Mouse (Mus musculus): ENCODE measurements around the gene Clk2. TPM values are rescaled to one million over a fixed set of nuclear protein-coding genes. Genes with fewer than 3 reads are reported as not detected.

Gene Clk2
- polyA plus RNA-seq, 1 experiment = 79.4 TPM

DNA sequence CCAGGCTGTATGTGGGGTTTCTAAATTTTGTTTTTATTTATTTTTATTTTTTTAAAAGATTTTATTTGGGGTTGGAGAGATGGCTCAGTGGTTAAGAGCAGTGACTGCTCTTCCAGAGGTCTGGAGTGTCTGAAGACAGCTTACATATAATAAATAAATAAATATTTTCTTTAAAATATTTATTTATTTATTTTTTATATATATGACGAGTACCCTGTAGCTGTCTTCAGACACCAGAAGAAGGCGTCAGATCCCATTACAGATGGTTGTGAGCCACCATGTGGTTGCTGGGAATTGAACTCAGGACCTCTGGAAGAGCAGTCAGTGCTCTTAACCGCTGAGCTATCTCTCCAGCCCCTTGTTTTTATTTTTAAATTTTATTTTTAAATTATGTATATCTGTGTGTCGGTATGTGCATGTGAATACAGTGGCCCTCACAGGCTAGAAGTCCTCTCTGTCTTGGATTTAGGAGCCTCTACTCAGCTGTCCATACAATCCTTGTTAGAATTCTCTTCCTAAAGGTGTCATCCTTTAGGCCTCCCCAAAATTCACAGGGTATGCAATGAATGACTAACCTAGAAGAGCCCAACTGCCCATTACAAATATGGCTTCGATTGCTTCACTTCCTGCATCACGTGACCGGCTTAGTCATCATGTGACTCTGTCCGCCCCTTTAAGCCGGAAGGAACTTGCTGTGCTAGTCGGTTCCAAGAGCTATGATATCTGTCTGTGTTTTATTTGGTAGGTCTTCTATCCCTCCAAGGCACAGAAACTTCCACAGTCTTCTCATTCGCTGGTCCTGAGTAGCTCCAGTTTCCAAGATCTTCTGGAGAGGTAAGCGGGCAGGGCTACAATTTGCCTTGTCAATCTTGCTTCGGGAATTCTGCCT, 37.9 kb downstream of the Clk2 start, which contains the start of gene Gba:
Gene Gba, plus strand, starts transcription at position 676 of the 889 bp plus-strand sequence.
- Histone ChIP-seq H3K4me3 (ENCODE audit: low read depth, low read length) (peak within 1 kb of the TSS; percentile 92), H3K36me3 (ENCODE audit: control insufficient read depth, insufficient read depth, low read length, poor library complexity, severe bottlenecking) (peaks cover 10% of the 10 kb centered on the region), H3K9ac (ENCODE audit: low read depth, poor library complexity, severe bottlenecking) (peak within 1 kb of the TSS; percentile 59), H3K27ac (ENCODE audit: insufficient read depth, low read length) (no peak within 1 kb of the TSS), H3K4me1 (ENCODE audit: control insufficient read depth, insufficient read depth, low read length) (no peaks in the 10 kb centered on the region), H3K27me3 (ENCODE audit: control insufficient read depth, insufficient read depth, low read length, poor library complexity, severe bottlenecking) (no peaks in the 10 kb centered on the region; the same call in 1 of the 2 replicates), H3K9me3 (replicated peaks; ENCODE audit: control insufficient read depth, insufficient read depth, low read length, poor library complexity, severe bottlenecking) (no peaks in the 10 kb centered on the region)
- TF ChIP-seq CTCF (IDR thresholded peaks at IDR 0.05; ENCODE audit: low read depth, low read length) = no peak
- no peak for TF ChIP-seq EP300 (IDR thresholded peaks at IDR 0.05; ENCODE audit: insufficient read depth, low read depth, low read length)
- no peak for TF ChIP-seq POLR2A (IDR thresholded peaks at IDR 0.05; ENCODE audit: insufficient read depth, low read length)

DNA sequence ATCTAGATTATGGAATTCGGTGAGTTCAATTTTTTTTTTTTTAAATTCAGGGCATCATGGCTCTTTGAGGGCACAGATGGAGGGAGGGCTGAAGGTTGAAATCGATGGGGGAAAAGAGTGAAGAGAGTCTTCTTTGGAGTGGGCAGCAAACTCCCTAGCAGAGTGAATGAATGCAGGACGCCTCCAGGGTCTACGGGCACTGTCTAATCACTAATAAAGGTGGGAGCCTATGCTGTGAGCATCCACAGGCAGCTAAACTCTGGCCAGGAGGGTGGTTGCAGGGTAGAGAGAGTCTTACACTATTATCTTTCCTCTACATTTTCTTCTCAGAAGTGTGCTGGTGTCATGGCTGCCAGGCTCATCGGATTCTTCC, 38.5 kb downstream of the Clk2 start:
- H3K9ac ChIP-seq (ENCODE audit: low read depth, poor library complexity, severe bottlenecking) = peak overlapping the region; percentile 59
- no peak for TF ChIP-seq CTCF (IDR thresholded peaks at IDR 0.05; ENCODE audit: low read depth, low read length)
- TF ChIP-seq POLR2A (IDR thresholded peaks at IDR 0.05; ENCODE audit: insufficient read depth, low read length) = no peak
- TF ChIP-seq EP300 (IDR thresholded peaks at IDR 0.05; ENCODE audit: insufficient read depth, low read depth, low read length) = no peak
- H3K9me3 ChIP-seq (replicated peaks; ENCODE audit: control insufficient read depth, insufficient read depth, low read length, poor library complexity, severe bottlenecking) = no peaks in the 10 kb centered on the region
- H3K27me3 ChIP-seq (ENCODE audit: control insufficient read depth, insufficient read depth, low read length, poor library complexity, severe bottlenecking) = no peaks in the 10 kb centered on the region; the same call in 1 of the 2 replicates
- peaks cover 10% of the 10 kb centered on the region for H3K36me3 ChIP-seq (ENCODE audit: control insufficient read depth, insufficient read depth, low read length, poor library complexity, severe bottlenecking)
- H3K4me1 ChIP-seq (ENCODE audit: control insufficient read depth, insufficient read depth, low read length) = no peaks in the 10 kb centered on the region
- peak overlapping the region; percentile 92 for H3K4me3 ChIP-seq (ENCODE audit: low read depth, low read length)
- H3K27ac ChIP-seq (ENCODE audit: insufficient read depth, low read length) = no peak overlapping the region

DNA sequence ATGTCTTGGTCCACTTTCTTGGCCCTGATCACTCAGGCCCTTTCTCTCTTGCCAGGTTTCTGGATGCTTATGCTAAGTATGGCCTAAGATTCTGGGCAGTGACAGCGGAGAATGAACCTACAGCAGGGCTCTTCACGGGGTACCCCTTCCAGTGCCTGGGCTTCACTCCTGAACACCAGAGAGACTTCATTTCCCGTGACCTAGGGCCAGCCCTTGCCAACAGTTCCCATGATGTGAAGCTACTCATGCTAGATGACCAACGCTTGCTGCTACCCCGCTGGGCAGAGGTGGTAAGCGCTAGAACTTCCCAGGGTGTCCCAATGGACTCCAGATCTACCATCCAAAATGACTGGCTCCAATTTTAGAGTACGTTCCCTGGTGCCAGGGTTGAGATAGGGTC, 41.5 kb downstream of the Clk2 start:
- no peaks in the 10 kb centered on the region for H3K9me3 ChIP-seq (replicated peaks; ENCODE audit: control insufficient read depth, insufficient read depth, low read length, poor library complexity, severe bottlenecking)
- H3K4me1 ChIP-seq (ENCODE audit: control insufficient read depth, insufficient read depth, low read length) = no peaks in the 10 kb centered on the region
- peaks cover 18% of the 10 kb centered on the region for H3K36me3 ChIP-seq (ENCODE audit: control insufficient read depth, insufficient read depth, low read length, poor library complexity, severe bottlenecking)
- no peak overlapping the region for H3K9ac ChIP-seq (ENCODE audit: low read depth, poor library complexity, severe bottlenecking)
- H3K27me3 ChIP-seq (ENCODE audit: control insufficient read depth, insufficient read depth, low read length, poor library complexity, severe bottlenecking) = no peaks in the 10 kb centered on the region
- H3K27ac ChIP-seq (ENCODE audit: insufficient read depth, low read length) = no peak overlapping the region
- no peak overlapping the region for H3K4me3 ChIP-seq (ENCODE audit: low read depth, low read length)
- TF ChIP-seq EP300 (IDR thresholded peaks at IDR 0.05; ENCODE audit: insufficient read depth, low read depth, low read length) (no peak), POLR2A (IDR thresholded peaks at IDR 0.05; ENCODE audit: insufficient read depth, low read length) (no peak), CTCF (IDR thresholded peaks at IDR 0.05; ENCODE audit: low read depth, low read length) (no peak)

DNA sequence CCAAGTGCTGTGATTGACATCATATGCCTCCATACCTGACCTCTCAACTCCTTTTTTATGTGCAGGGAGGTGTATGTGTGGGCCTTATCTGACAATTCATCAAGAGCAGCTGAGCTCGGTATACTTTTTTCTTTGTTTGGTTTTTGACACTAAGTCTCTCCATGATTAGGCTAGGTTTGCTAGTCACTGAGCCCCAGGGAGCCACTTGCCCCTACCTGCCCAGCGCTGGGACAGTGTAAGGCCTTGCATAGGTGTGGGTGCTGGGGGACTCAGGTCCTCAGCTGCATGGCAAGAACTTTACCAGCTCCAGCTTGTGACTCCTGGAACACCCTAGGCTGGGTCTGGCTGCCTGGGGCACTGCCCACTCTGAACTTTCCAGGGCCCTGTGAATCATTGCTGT, 42.1 kb downstream of the Clk2 start:
- Histone ChIP-seq H3K9ac (ENCODE audit: low read depth, poor library complexity, severe bottlenecking) (no peak overlapping the region), H3K27me3 (ENCODE audit: control insufficient read depth, insufficient read depth, low read length, poor library complexity, severe bottlenecking) (no peaks in the 10 kb centered on the region), H3K36me3 (ENCODE audit: control insufficient read depth, insufficient read depth, low read length, poor library complexity, severe bottlenecking) (peaks cover 18% of the 10 kb centered on the region), H3K9me3 (replicated peaks; ENCODE audit: control insufficient read depth, insufficient read depth, low read length, poor library complexity, severe bottlenecking) (no peaks in the 10 kb centered on the region), H3K27ac (ENCODE audit: insufficient read depth, low read length) (no peak overlapping the region), H3K4me1 (ENCODE audit: control insufficient read depth, insufficient read depth, low read length) (no peaks in the 10 kb centered on the region), H3K4me3 (ENCODE audit: low read depth, low read length) (no peak overlapping the region)
- TF ChIP-seq EP300 (IDR thresholded peaks at IDR 0.05; ENCODE audit: insufficient read depth, low read depth, low read length) (no peak), CTCF (IDR thresholded peaks at IDR 0.05; ENCODE audit: low read depth, low read length) (no peak), POLR2A (IDR thresholded peaks at IDR 0.05; ENCODE audit: insufficient read depth, low read length) (no peak)

DNA sequence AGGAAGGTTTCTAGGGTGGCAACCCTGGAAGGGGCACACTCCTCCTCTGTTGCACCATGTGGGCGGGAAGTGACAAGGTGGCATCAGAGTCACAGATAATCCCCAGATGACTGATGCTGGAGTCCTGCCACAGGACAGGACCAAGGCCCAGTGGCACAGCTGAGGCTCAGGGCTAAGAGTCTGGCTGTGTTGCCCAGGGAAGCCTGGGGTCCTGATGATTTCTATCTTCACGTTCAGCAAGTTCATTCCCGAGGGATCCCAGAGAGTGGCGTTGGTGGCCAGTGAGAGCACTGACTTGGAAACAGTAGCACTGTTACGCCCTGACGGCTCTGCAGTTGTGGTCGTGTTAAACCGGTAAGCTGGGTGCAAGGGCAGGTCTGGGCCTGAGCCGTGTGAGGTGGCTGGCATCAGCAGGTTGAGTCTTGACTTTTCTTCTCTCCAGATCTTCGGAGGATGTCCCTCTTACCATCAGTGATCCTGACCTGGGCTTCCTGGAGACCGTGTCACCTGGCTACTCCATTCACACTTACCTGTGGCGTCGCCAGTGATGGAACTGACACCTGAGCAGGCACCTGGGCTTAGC, 43.6 kb downstream of the Clk2 start:
- no peaks in the 10 kb centered on the region for H3K27me3 ChIP-seq (ENCODE audit: control insufficient read depth, insufficient read depth, low read length, poor library complexity, severe bottlenecking)
- H3K9me3 ChIP-seq (replicated peaks; ENCODE audit: control insufficient read depth, insufficient read depth, low read length, poor library complexity, severe bottlenecking) = no peaks in the 10 kb centered on the region
- no peak overlapping the region for H3K27ac ChIP-seq (ENCODE audit: insufficient read depth, low read length)
- H3K9ac ChIP-seq (ENCODE audit: low read depth, poor library complexity, severe bottlenecking) = no peak overlapping the region
- H3K36me3 ChIP-seq (ENCODE audit: control insufficient read depth, insufficient read depth, low read length, poor library complexity, severe bottlenecking) = peaks cover 18% of the 10 kb centered on the region
- no peak overlapping the region for H3K4me3 ChIP-seq (ENCODE audit: low read depth, low read length)
- TF ChIP-seq POLR2A (IDR thresholded peaks at IDR 0.05; ENCODE audit: insufficient read depth, low read length) (no peak), EP300 (IDR thresholded peaks at IDR 0.05; ENCODE audit: insufficient read depth, low read depth, low read length) (no peak), CTCF (IDR thresholded peaks at IDR 0.05; ENCODE audit: low read depth, low read length) (no peak)
- H3K4me1 ChIP-seq (ENCODE audit: control insufficient read depth, insufficient read depth, low read length) = no peaks in the 10 kb centered on the region

DNA sequence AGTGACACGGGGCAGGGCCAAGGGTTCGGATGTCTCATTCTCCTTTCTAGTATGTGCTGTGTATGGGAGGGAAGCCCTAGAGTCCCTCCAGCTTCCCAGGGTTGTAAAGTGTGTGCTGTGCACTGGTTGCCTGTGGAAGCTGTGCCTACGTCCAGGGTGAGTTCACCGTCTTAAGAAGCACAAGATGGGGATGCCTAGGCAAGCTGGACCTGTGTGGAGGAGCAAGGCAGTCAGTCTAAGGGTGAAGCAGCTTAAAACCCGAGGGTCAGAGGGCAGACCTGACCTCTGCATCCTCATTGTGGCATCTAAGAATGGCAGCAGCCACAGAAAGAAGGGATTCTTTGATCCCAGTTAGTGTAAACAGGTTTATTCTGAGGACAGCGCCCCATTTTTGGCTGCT, 44.1 kb downstream of the Clk2 start:
- TF ChIP-seq EP300 (IDR thresholded peaks at IDR 0.05; ENCODE audit: insufficient read depth, low read depth, low read length) = no peak
- Histone ChIP-seq H3K9me3 (replicated peaks; ENCODE audit: control insufficient read depth, insufficient read depth, low read length, poor library complexity, severe bottlenecking) (no peaks in the 10 kb centered on the region), H3K9ac (ENCODE audit: low read depth, poor library complexity, severe bottlenecking) (no peak overlapping the region), H3K36me3 (ENCODE audit: control insufficient read depth, insufficient read depth, low read length, poor library complexity, severe bottlenecking) (peaks cover 18% of the 10 kb centered on the region), H3K27me3 (ENCODE audit: control insufficient read depth, insufficient read depth, low read length, poor library complexity, severe bottlenecking) (no peaks in the 10 kb centered on the region), H3K4me3 (ENCODE audit: low read depth, low read length) (no peak overlapping the region), H3K4me1 (ENCODE audit: control insufficient read depth, insufficient read depth, low read length) (no peaks in the 10 kb centered on the region), H3K27ac (ENCODE audit: insufficient read depth, low read length) (no peak overlapping the region)

Data from ES-Bruce4 (cell line).